Mouse (Mus musculus): ENCODE results near the gene Fam161a. TPM values are rescaled to one million over a fixed set of nuclear protein-coding genes. Genes with fewer than 3 reads are reported as not detected.

Gene Fam161a
- polyA plus RNA-seq, 1 experiment from 2014 or later = 3.0 TPM

DNA sequence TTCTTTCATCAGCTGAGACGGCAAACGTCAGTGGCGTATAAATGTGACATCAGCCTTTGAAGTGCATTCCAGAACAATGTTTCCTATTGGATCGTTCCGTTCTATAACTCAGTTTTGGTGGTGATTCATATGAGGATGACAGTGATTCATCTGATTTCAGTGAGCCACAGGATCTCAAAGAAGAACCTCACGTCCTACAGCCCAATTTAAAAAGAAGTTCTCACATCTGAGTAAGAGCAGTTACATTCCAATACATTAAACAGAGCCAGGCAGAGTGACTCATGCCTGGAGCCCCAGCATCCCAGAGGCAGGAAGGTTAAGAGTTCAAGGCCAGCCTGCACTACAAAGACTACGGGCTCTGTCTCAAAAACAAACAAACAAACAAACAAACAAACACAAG lies 67.5 kb downstream of the Fam161a start:
- no peaks in the 10 kb centered on the region for H3K27me3 ChIP-seq
- POLR2A ChIA-PET = no interaction called here
- TF ChIP-seq CTCF (IDR thresholded peaks at IDR 0.05) = no peak
- in situ Hi-C loops (cut with MboI; ENCODE audit: low pct_unique_long_range_greater_than_20kb) = no loop called here
- ATAC-seq (peak; percentile 57), DNase-seq (ENCODE audit: low read depth, low spot score) (peak; percentile 35)
- CTCF ChIA-PET = interaction anchor here (1.0 to 1.9 kb wide), 3 partner anchors 13 to 43 kb away, joined by 3 to 4 read pairs (median 3); no protein-coding TSS in a partner anchor

DNA sequence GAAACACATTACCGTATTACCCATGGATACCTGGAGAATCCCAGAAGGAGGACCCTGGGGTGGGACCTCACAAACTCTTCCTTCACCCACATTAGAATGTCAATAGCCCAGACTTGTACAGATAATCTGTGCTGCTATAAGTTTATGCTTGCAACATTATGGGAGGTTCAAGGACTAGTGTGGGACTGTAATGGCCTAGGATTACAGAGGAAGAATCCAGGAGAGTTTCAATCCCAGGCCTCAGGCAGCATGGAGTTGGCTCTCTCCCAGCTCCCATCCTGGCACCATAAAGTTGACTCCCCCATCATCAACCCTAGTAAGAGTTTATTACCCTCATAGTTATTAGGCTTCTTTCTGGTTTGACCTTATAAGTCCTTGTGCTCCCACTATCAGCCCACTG lies 71.2 kb downstream of the Fam161a start:
- in situ Hi-C loops (cut with MboI; ENCODE audit: low pct_unique_long_range_greater_than_20kb) = no loop called here
- ChIA-PET POLR2A (no interaction called here), CTCF (interaction anchor here (1.3 kb wide), 1 partner anchor 40 kb away, joined by 3 read pairs; no protein-coding TSS in a partner anchor)
- no peaks in the 10 kb centered on the region for H3K27me3 ChIP-seq
- DNase-seq (ENCODE audit: low read depth, low spot score) (no peak), ATAC-seq (no peak)
- TF ChIP-seq CTCF (IDR thresholded peaks at IDR 0.05) = no peak

Other genes starting within 250 kb of the Fam161a start
- gene B3gnt2, start 146.6 kb upstream of the Fam161a start, polyA plus RNA-seq (2021) = 20.3 TPM
- 23.6 TPM for gene Zrsr1, start 35.5 kb upstream of the Fam161a start, polyA plus RNA-seq (2021)
- 14.7 TPM for gene Gm28048, start 25.4 kb upstream of the Fam161a start, polyA plus RNA-seq (2021)
- gene Commd1, start 25.1 kb upstream of the Fam161a start, polyA plus RNA-seq (2021) = 127 TPM
- 260 TPM for gene Cct4, start 17.0 kb upstream of the Fam161a start, polyA plus RNA-seq (2021)
- gene Xpo1, start 248.5 kb downstream of the Fam161a start, polyA plus RNA-seq (2021) = 85.3 TPM

Data from Patski (cell line).